Mouse (Mus musculus) neutrophil, adult 5-6 weeks (primary cell): ENCODE measurements around the gene Map3k5. TPM values are rescaled to one million over a fixed set of nuclear protein-coding genes. Genes with fewer than 3 reads are reported as not detected.

ENCODE experiments used
- ATAC-seq: fragments of 151-379, 151-347 bp; 2 replicates; pipeline ENCODE4 v1.8.0; 2017; ENCODE audit warnings: mild to moderate bottlenecking, moderate TSS enrichment; ENCODE audit not compliant: insufficient number of reproducible peaks, poor library complexity, low FRiP score, severe bottlenecking; ENCODE audit errors: extremely low read depth
- total RNA-seq: library from RNA; stranded (forward); fragments of 200-1000 nt; gene quantifications from 2 replicates; pipeline ENCODE4 v1.2.3, GENCODE M21; 2017

The Map3k5 gene
- total RNA-seq, 1 experiment from 2014 or later, result 133 TPM

- no peak for ATAC-seq
Measured at GRCm38 (mm10) chr10:20164810-20165209, 230.5 kb downstream of the Map3k5 start.

- no peak for ATAC-seq
Measured at GRCm38 (mm10) chr10:20166797-20167196, 232.5 kb downstream of the Map3k5 start.

- no peak for ATAC-seq
Measured at GRCm38 (mm10) chr10:20167467-20167866, 233.2 kb downstream of the Map3k5 start.

- ATAC-seq, result no peak
Measured at GRCm38 (mm10) chr10:20169182-20169674, 235.0 kb downstream of the Map3k5 start.

GRCm38 (mm10) chr10:20169927-20170604, 235.8 kb downstream of the Map3k5 start:
- no peak for ATAC-seq

- ATAC-seq, result no peak
Measured at GRCm38 (mm10) chr10:20170605-20171088, 236.4 kb downstream of the Map3k5 start.

GRCm38 (mm10) chr10:20171209-20171608, 236.9 kb downstream of the Map3k5 start:
- no peak for ATAC-seq

GRCm38 (mm10) chr10:20171756-20172155, 237.5 kb downstream of the Map3k5 start:
- no peak for ATAC-seq

GRCm38 (mm10) chr10:20173733-20174132, 239.5 kb downstream of the Map3k5 start:
- no peak for ATAC-seq

GRCm38 (mm10) chr10:20176054-20176453, 241.8 kb downstream of the Map3k5 start:
- ATAC-seq, result no peak

GRCm38 (mm10) chr10:20178807-20179605, 244.7 kb downstream of the Map3k5 start:
- ATAC-seq, result no peak

- ATAC-seq, result no peak
Measured at GRCm38 (mm10) chr10:20181198-20181597, 246.9 kb downstream of the Map3k5 start.

GRCm38 (mm10) chr10:20181680-20182399, 247.6 kb downstream of the Map3k5 start:
- no peak for ATAC-seq

GRCm38 (mm10) chr10:20184326-20184725, 250.1 kb downstream of the Map3k5 start:
- ATAC-seq, result no peak

GRCm38 (mm10) chr10:20185264-20185663, 251.0 kb downstream of the Map3k5 start:
- no peak for ATAC-seq

- ATAC-seq, result no peak
Measured at GRCm38 (mm10) chr10:20185806-20186205, 251.5 kb downstream of the Map3k5 start.

- no peak for ATAC-seq
Measured at GRCm38 (mm10) chr10:20186800-20187273, 252.6 kb downstream of the Map3k5 start.

GRCm38 (mm10) chr10:20190139-20190747, 256.0 kb downstream of the Map3k5 start:
- ATAC-seq, result no peak
